Mouse (Mus musculus): ENCODE measurements around the gene Dpagt1.
"Not testable (repeated sequence)": the region's sequence is repeated elsewhere in the genome, so short reads cannot be mapped to it uniquely, and the experiment has no call there.

Dpagt1 gene

DNA sequence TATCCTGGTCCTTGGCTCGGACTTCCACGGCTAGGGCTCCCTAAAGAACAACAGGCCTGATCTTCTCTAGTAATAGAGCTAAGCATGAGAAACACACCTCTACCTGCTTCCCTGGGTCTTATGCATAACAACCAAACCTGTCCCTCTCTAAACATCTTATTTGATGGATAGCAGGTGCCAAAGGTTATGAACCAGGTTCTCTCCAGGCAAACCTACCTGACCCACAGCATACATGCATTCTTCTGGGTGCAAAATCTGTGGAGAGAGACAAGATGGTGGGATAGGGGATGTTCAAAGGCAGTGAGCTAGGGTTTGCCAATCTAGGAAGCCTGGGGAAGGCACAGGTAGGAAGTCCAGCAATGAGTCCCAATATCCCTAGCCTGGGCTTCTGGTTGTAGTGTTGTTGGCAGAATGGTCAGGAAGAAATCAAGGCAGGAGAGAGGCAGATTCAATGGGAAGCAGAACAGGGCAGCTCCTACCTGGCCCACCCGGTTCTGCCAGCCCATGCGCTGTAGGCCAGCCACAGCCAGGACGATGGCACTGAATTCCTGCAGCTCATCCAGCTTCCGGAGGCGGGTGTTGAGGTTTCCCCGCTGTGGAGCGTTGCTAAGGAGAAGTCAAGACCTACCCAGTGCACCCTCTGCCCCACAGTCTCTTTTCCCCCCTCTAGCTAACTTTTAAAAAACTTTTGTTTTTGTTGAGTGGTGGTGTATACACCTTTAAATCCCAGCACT lies 11.8 kb downstream of the Dpagt1 start:
- DNase-seq (ENCODE audit: low read depth, low spot score), result no peak

DNA sequence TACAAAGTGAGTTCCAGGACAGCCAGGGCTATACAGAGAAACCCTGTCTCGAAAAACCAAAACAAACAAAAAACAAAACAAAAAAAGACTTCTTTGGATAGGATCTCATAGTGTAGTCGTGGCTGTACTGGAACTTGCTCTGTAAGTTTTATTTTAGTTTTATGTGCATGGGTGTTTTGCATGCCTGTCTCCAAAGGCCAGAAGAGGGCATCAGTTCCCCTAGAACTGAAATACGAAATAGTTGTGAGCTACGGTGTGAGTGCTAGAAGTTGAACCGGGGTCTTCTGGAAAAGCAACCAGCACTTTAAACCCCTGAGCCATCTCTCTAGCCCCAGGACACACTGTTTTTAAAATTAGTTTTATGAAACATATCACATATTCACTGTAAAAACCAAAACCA lies 12.8 kb downstream of the Dpagt1 start:
- DNase-seq (ENCODE audit: low read depth, low spot score), result no peak

DNA sequence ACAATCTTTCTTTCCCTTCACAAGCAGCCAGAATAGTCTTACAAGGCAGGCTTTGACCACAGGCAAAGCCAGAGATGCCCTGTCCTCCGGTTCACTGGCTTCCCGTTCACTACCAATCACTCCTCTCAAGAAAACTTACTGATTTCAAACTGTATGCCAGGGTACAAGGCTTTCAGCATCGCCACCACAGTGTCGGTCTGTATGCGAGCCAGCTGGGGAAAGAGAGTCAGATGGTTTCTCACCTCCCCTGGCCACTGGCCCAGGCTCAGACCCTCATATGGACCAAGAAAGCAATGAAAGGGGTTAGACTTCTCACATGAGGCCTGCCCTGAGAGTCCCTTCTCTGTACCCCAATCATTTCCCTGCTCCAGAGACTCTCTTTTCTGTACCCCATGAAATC lies 15.7 kb downstream of the Dpagt1 start:
- DNase-seq (ENCODE audit: low read depth, low spot score), result no peak

DNA sequence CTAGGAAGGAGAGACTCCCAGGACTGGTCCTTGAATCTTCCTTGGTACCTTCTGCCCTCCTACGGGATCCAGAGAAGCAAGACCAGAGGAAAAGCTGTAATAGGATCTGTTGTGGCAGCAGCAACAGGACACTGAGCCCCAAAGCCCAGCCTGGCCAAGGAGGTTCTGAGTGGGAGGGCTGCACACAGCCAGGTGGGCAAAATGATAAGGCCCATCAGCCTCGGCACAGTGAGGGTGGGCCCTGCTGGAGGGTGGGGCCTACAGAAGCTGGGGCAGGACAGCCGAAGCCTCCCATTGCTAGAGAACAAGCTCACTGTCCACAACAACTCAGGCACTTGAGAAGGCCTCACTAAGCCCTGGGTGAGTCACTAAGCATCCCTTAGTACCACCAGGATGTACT lies 16.4 kb downstream of the Dpagt1 start:
- DNase-seq (ENCODE audit: low read depth, low spot score), result no peak

DNA sequence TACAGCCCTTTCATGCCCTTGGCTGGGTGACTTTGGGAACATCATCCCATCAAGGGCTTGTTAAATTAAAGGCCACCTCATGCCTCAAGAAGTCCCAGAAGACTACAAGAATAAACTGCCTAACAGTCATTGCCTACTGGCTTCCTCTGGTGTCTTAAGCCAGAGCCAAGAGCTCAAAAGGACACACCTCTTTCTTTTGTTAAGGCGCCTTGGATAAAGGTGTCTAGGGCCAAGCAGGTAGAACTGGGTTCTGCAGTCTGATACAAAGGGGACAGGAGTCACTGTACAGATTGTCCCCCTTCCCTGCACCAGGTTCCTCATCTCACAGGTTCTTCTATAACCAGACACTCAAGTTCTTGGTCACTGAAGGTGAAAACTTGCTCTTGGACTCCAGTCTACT lies 16.8 kb downstream of the Dpagt1 start:
- DNase-seq (ENCODE audit: low read depth, low spot score), result no peak

DNA sequence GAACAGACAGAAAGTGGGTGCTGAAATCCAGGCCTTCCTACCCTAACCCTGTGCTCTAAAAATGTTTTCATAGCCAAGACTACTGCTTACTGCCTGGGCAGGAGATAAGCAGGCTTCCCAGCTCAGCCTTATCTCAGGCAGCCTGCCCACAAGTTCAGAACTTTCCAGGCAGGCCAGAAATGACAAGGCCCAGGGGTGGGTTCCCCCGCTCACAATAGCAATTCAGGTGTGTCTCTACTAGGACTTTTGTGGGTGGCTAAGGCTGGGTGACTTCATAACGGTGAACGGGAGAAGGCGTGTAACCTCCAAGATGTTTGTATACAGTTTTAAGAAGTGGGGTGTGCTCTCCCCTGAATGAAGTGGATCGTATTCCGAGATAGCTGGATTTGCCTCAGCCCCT lies 17.5 kb downstream of the Dpagt1 start:
- DNase-seq (ENCODE audit: low read depth, low spot score), result no peak

DNA sequence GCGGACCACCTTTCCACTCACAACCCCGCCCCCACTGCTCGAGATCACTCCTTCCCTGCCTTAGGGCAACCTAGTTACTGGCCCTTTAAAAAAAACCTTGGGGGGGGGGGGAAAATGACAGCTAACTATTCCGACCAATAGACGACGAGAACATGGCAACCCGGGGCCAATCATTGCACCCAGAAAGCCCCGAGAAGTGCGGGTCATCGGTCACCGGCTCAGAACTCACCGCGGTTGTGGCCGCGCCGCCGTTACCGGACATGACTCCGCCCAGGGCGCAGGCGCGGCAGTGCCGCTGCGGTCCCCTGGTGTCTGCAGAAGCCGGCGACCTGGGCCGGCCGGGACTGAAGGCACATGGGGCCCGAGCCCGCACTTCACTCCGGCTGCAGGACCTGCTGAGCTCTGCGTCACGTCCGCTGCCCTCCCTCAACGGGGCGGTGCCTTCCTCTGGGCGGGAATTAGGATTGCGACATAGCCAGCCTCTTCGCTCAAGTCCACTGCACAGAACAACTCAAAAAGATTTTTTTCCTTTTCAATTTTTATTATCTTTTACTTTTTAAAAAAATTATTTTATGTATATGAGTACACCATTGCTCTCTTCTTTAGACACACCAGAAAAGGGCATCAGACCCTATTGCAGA lies 18.1 kb downstream of the Dpagt1 start, which contains the start of gene Hmbs:
TSS of gene Hmbs (minus strand) at position 448 of the 641 bp plus-strand sequence.
- DNase-seq (ENCODE audit: low read depth, low spot score), result peak; percentile 83

DNA sequence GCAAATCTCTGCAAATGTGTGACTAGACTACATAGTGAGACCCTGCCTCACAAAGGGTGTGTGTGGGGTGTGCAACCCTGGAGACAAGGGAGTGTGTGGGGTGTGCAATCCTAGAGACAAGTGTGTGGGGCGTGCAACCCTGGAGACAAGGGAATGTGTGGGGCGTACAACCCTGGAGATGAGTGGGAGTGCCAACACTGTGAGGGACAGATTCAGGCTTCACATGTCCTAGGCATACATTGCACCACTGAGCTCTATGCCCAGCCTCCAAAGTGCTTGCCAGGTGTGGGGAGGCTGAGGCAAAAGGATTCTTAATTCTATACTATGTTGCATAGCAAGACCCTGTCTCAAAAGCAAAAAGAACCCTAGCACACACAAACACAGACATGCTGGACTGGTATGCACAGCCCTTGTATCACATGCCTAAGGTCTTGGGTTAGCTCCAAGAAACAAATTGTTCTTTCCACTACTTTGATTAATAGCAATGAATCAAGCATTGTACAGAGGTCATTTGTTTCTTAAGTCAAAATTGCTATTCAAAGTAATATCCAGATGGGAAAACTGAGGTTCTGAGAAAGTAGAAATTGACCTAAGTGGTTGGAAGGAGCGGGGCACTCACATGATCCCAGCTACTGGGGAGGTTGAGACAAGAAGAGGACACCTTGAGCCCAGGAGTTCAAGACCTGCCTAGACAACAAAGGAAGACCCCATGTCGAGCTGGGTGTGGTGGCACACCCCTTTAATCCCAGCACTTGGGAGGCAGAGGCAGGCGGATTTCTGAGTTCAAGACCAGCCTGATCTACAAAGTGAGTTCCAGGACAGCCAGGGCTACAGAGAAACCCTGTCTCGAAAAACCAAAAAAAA lies 20.0 kb downstream of the Dpagt1 start:
- DNase-seq (ENCODE audit: low read depth, low spot score), result no peak

DNA sequence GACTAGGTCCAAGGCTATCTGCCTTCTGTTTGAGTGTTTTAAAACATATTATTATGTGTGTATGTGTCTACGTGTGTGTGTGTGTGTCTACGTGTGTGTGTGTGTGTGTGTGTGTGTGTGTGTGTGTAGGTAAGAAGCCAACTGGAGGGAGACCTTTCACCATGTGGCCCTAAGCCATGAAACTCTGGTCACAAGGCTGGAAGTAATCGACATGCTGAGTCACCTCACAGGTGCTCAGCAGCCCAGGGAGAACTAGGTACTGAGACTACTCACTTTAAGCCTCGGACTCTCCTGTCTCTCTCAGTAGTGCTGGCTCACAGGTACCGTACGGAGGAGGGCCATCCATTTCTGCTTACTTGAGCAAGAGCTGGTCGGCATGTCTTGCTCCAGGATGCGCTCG lies 21.3 kb downstream of the Dpagt1 start:
- no peak for DNase-seq (ENCODE audit: low read depth, low spot score)

DNA sequence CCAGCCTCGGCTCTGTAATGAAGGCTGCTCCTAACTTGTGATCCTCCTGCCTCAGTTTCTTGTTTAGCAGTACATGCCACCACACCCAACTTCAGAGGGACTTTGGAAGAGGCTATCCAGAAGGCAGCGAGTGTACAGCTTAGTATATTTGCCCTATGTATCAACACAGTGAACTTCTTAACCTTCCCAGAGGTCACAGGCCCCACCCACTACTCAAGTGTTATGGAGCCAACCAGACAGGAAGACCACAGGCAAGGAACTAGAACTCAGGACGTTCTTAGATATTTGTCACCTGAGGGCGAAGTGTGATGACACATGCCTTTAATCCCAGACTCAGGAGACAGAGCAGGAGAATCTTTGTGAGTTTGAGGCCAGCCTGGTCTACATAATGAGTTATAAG lies 21.8 kb downstream of the Dpagt1 start:
- DNase-seq (ENCODE audit: low read depth, low spot score), result no peak

DNA sequence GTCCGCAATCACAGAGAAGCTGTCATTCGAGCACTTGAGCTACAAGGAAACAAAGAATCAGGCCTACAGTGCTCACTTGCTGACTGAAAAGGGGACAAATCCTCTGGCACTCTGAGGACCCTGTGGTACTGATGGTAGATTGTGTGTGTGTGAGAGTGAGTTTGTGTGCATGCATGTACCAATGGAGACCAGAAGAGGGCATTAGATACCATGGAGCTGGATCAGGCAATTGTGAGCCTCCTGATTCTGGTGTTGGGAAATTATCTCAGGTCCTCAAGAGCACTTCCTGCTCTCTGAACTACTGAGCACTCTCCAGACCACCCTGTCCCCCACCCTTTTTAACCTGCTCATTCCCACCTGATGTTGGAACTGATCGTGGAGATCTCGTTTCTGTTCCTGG lies 22.7 kb downstream of the Dpagt1 start:
- DNase-seq (ENCODE audit: low read depth, low spot score), result no peak

DNA sequence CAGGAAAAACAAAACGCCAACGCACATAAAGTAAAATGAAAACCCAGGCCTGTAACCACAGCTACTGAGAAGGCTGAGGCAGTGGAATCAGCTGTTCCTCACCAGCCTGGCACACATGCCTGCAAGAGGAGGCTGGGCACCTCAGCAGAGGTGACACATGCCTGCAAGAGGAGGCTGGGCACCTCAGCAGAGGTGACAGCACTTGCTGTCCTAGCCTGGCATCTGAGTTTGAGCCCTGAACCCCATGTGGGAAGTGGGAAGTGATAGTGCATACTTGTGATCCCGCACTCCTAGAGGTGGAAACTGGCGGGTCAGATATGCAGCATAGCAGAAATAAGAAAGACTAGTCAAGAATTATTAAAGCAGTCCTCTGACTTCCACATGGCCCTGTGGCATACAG lies 25.6 kb downstream of the Dpagt1 start:
- DNase-seq (ENCODE audit: low read depth, low spot score), result no peak

DNA sequence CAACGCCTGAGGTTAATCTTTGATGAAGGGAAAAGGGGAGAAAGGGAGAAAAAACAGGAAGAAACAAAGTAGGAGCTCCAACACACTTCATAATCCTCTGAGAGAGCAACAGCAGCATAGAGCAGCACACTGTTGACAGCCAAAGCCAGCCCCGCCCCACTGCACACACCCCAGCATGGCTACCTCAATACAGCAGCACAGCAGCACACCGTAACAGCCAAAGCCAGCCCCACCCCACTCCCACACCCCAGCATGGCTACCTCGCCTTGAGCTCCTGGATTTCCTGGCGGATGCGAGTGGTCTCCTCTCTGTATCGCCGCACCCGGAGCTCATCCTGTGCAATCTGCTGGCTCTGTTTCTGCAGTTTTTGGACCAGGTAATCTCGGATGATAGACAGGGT lies 26.5 kb downstream of the Dpagt1 start:
- DNase-seq (ENCODE audit: low read depth, low spot score), result no peak

DNA sequence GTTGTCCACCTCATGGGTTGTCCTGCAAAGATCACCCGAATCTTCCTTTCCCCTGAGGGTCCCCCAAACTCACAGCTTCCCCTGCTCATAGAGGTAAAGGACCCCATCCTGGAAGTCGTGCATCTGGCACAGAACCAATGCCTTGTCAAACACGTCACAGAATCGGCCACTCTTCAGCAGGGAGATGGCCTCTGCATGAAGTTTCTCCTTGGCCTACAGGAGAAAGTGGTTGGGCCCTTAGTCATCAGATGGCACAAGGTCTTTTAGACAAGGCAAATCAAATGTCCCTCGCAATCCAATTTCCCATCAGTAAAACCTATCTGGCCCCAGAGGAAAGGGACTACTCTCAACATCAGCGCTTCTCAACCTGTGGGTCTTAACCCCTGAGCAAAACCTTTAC lies 27.3 kb downstream of the Dpagt1 start:
- DNase-seq (ENCODE audit: low read depth, low spot score), result no peak

DNA sequence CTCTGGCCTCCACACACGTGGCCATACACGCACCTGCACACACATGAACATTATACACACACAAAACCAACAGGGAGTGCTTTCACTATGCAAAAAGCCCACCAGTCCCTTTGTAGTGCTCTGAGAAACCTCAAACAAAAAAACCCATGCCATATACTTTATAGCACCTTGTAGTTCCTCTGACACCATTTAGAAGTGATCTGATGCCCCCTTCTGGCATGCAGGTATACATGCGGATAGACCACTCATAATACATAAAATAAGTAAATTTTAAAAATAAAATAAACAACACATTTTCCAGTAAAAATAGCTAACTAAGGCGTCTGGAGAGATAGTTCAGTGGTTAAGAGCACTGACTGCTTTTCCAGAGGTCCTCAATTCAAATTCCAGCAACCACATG lies 31.4 kb downstream of the Dpagt1 start:
- DNase-seq (ENCODE audit: low read depth, low spot score), result no peak

DNA sequence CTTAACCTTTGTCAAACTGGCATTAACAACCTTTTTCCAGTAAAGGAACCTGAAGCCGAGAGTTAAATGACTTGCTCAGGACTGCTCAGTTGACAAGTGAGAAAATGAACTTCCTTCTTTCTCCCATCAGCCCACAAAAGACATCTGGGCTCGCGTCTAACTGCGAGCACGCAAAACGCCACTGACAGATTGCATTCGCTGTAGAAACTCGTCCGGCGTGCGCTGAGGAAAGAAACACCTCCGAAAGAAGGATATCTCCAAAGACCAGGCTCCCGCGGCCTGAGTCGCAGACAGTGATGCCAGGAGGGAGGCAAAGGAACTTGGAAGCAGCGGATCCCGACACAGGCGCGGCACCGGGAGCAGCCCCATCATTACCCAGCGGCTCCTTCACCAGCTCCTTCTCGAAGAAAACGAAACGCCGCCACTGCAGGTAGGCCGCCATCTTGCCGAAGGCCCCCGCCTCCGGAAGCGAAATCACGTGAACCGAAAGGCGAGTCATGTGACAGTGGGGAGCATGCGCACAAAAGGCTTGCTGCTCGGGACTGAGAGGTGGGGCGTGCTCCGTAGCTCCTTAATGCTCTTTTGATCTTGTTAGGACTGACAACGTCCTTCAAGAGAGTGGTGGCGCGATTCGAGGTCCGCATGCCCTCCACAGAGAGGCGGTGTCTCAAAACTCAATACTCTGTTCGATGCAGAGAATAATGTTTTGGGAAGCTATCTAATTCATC lies 35.5 kb downstream of the Dpagt1 start, which contains the start of gene Vps11:
TSS of gene Vps11 (minus strand) at position 481 of the 728 bp plus-strand sequence.
- DNase-seq (ENCODE audit: low read depth, low spot score), result peak; percentile 95

DNA sequence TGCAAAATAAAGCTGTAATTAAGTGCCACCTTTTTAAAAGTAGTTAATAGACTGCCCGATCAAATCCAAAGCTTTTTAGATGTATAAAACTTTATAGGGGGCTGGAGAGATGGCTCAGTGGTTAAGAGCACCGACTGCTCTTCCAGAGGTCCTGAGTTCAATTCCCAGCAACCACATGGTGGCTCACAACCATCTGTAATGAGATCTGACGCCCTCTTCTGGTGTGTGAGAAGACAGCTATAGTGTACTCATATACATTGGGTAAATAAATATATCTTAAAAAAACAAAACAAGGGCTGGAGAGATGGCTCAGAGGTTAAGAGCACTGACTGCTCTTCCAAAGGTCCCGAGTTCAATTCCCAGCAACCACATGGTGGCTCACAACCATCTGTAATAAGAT lies 36.1 kb downstream of the Dpagt1 start:
- DNase-seq (ENCODE audit: low read depth, low spot score), result not testable (repeated sequence)

DNA sequence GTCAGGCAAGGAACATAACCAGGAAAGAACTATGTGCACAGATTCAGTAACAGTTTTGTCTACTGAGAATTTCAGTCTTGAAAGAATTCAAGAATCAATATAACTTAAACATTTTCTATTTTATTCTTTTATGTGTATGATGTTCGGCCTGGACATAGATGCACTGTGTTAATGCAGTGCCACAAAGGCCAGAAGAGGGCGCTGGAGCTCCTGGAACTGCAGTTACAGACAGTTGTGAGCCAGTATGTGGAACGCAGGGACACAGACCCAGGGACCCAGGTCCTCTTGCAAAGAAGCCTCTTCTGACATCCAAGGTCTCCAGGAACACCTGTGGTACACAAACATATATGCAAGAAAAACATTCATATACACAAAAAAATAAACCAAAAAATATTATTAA lies 38.7 kb downstream of the Dpagt1 start:
- no peak for DNase-seq (ENCODE audit: low read depth, low spot score)

DNA sequence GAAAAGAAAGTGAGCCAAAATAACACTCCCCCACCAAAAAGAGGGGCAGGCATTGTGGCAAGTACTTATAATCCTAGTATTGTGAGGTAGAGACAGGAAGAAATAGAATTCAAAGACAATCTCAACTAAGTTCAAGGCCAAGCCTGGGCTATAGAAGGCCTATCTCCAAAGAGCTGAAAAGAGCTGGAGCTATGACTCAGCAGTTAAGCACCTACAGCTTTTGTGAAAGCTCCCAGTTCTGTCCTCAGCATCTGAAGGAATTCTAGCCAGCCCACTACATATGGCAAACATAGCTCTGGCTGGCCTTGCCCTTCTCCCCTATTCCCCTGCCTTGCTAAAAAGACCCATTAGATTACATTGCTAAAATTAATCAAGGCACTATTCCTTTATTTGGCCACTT lies 47.6 kb downstream of the Dpagt1 start:
- no peak for DNase-seq (ENCODE audit: low read depth, low spot score)

DNA sequence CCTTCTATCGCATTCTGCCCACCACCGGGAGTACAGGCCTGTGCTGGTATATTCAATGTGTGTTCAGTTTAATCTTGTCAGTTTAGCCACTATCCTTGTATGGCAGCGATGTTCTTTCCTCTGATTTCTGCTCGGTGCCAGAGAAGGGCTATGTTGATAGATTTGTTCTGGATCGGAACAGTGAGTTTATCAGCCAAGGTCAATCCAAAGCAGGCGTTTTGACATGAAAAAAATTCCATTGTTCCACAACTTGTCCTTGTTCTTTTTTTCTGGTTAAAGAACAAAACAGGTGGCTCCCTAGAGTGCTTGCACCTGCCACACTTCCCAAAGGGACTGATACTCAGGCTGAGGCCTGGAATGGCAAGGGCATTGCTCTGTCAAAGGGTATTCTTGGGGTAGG lies 50.3 kb downstream of the Dpagt1 start:
- no peak for DNase-seq (ENCODE audit: low read depth, low spot score)

DNA sequence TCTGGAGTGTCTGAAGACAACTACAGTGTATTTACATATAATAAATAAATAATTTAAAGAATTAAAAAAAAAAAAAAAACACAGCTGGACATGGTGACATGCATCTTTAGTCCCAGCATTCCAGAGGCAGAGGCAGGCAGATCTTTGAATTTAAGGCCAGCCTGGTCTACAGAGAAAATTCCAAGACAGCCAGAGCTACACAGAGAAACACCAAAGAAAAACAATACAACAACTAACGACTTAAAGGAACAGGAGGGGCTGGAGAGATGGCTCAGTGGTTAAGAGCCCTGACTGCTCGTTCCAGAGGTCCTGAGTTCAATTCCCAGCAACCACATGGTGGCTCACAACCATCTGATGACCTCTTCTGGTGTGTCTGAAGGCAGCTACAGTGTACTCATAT lies 51.5 kb downstream of the Dpagt1 start:
- not testable (repeated sequence) for DNase-seq (ENCODE audit: low read depth, low spot score)

Data from embryo, embryonic 11.5 days (tissue).